Mouse (Mus musculus) kidney, postnatal 36 days (tissue): Measurements from ENCODE around the gene Gm5901.

Experiments used
- DNase-seq, 2 experiments: peaks; one replicate each; pipeline ENCODE4 v3.0.0; 2021 to 2022; ENCODE audit warnings: mixed read lengths in 2 of 2

The Gm5901 gene

DNA sequence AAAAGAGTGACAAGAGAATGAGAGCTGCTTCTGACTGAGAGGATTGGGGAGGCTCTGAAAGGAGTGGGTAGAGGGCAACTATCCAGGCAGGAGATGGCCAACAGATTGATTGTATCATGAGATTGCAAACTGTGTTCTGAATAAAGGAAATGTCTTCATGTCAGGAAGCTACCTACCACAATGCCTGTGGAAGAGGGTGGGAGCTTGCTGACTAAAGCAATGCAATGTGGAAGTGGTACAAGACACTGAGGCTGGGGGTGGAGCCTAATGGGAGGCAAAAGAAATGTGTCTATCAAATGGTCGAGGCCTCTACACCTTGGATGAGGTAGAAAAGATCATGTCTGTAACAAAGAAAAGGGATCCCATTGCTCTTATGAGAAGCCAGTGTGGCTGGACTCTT, 31.5 kb downstream of the Gm5901 start:
- DNase-seq, result no peak

- peak; percentile 78 to 91 for DNase-seq
Observed at GRCm38 (mm10) chr7:105411874-105412632, 37.2 kb downstream of the Gm5901 start.

- DNase-seq, result no peak
Observed at GRCm38 (mm10) chr7:105414385-105414784, 39.5 kb downstream of the Gm5901 start.

DNA sequence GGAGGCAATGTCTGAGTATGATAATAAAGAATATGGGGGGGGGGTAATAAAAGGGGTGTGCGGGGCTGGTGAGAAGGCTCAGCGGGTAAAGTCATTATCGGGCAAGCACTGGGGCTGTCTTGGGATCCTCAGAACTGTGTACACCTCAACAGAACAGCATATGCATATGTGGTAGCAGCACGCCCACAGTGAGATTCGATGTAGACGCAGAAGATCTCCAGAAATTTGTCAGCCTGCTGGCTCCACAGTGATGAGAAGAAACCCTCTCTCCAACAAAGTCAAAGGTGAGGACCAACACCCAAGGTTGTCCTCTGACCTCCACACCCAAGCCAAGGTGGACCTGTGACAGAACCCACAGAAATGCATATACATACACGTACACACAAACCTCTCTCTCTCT, 41.7 kb downstream of the Gm5901 start:
- no peak for DNase-seq

DNA sequence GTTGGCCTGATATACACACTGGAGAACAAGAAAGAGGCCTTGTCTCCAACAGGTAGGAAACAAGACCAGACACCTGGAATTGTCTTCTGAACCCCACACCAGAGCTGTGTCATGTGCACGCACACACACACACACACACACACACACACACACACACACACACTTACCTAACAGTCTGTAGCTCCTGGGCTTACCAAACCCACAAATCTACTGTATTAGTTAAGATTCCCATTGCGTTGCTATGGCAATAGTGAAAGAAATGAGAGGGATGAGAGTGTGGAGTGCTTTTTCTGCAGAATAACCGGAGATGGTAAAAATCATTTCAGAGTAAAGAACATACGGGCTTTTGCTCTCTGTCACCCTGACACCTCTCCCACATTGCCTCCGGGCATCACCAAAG, 43.3 kb downstream of the Gm5901 start:
- no peak for DNase-seq

DNA sequence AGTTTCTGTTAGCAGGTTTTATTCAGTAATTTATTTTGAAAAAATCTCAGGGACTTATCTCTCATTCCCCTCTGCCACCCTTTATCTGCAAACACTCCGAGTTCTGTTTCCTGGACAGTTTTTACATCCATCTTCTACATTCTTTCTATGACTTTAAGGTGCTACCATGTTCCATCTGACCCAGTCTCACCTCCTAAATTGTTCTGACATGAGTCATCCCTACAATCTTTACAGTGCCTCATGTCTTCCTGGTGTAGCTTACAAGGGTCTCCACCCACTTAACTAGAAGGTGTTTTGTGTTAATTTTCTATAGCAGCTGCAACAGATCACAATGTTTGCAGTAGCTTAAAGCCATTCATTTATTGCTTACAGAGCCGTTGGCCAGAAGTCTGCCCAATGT, 46.1 kb downstream of the Gm5901 start:
- DNase-seq, result no peak

DNA sequence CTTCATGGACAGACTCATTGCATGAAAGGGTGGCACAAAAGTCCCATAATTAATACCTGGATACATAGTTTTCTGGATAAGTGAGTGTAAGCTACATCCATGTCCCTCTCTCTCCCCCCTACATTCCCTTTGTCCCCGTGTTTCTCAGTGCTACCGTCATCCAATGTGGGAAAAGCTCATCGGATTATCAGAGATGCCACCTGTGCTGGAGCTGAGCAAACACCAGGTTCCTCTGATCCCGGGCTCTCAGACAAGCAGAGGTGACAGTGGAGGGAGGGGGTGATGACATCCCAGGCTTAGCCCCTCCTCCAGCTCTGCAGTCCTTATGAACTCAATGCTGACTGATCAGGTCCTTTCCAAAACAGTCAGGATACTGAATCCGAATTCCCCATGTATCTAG, 49.5 kb downstream of the Gm5901 start:
- DNase-seq, result no peak

- DNase-seq, result no peak
Observed at GRCm38 (mm10) chr7:105425424-105426043, 50.7 kb downstream of the Gm5901 start, which contains the start of gene Cckbr. Cckbr (plus strand) TSS chr7:105425731.

DNA sequence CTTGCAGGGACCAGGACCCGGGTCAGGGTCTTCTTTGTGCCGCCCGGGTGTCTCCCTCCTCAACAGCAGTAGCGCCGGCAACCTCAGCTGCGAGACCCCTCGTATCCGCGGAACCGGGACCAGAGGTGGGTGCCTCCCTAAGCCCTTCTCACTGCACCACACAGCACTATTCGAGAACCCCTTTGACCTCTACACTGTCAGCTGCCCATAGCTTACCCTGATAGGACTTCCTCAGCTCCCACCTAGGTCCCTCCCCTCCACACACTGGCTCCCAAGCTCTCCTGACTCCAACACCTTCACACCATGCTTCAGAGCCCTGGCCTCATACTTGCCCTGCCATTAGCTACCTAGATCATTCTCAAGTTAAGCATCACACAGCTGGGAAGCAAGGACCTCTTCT, 51.2 kb downstream of the Gm5901 start:
- DNase-seq, result no peak
